Mouse (Mus musculus): ENCODE measurements at regions not wholly inside any gene's neighbourhood (a gene's known extent, or its start where the extent isn't known, plus 50 kb on each side); places are given as distances from the start of the nearest gene placed in this dataset.

DNA sequence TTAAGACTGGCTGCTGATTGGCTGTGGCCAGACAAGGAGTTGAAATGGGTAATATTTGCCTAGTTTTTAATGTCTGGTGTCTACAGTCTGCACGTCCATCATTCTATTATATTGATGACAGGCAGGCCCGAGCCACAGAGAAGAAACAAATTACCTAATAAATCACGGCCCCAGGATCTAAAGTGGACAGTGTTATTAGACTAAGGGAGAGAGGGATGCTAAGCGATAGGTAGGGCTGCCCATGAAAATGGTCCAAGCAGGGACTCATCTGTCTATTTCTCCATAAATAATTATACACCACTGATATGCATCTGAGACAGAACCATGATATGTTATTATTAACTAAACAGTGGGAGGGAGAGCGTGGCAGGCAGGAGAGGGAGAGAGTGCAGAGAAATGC is 114.1 kb upstream of the Tle3 start:
- no peak overlapping the region for H3K9ac ChIP-seq (ENCODE audit: low read depth, low read length)
- peaks cover 30% of the 10 kb centered on the region for H3K4me1 ChIP-seq (ENCODE audit: control insufficient read depth, insufficient read depth, low read length)
- H3K9me3 ChIP-seq (ENCODE audit: control insufficient read depth, low read length), result no peaks in the 10 kb centered on the region
- H3K4me3 ChIP-seq (ENCODE audit: low read depth, low read length), result no peak overlapping the region
- WGBS, result 60% methylated on average over 5 of the region's 5 CpGs
- H3K27ac ChIP-seq (replicated peaks; ENCODE audit: low read depth, low read length), result no peak overlapping the region
- no peaks in the 10 kb centered on the region for H3K27me3 ChIP-seq (replicated peaks; ENCODE audit: control insufficient read depth, insufficient read depth, low read length)
- H3K4me2 ChIP-seq (ENCODE audit: low read depth, low read length), result no peak overlapping the region
- no peaks in the 10 kb centered on the region for H3K36me3 ChIP-seq (ENCODE audit: control insufficient read depth, insufficient read depth, low read length)
- ATAC-seq (ENCODE audit: low read depth), result no peak
- no peak for DNase-seq (ENCODE audit: low spot score)

- no peaks in the 10 kb centered on the region for H3K9me3 ChIP-seq (ENCODE audit: control insufficient read depth, low read length)
- H3K4me2 ChIP-seq (ENCODE audit: low read depth, low read length), result no peak overlapping the region
- H3K4me3 ChIP-seq (ENCODE audit: low read depth, low read length), result no peak overlapping the region
- H3K27ac ChIP-seq (replicated peaks; ENCODE audit: low read depth, low read length), result no peak overlapping the region; the same call in 1 of the 2 replicates
- peaks cover 30% of the 10 kb centered on the region for H3K4me1 ChIP-seq (ENCODE audit: control insufficient read depth, insufficient read depth, low read length)
- peak; percentile 88 for DNase-seq (ENCODE audit: low spot score)
- ATAC-seq (ENCODE audit: low read depth), result peak; percentile 86
- H3K9ac ChIP-seq (ENCODE audit: low read depth, low read length), result no peak overlapping the region
- no peaks in the 10 kb centered on the region for H3K27me3 ChIP-seq (replicated peaks; ENCODE audit: control insufficient read depth, insufficient read depth, low read length)
- H3K36me3 ChIP-seq (ENCODE audit: control insufficient read depth, insufficient read depth, low read length), result no peaks in the 10 kb centered on the region
- 9% methylated on average over 7 of the region's 7 CpGs for WGBS
Observed at GRCm38 (mm10) chr9:61259421-61260174, 112.6 kb upstream of the Tle3 start.

DNA sequence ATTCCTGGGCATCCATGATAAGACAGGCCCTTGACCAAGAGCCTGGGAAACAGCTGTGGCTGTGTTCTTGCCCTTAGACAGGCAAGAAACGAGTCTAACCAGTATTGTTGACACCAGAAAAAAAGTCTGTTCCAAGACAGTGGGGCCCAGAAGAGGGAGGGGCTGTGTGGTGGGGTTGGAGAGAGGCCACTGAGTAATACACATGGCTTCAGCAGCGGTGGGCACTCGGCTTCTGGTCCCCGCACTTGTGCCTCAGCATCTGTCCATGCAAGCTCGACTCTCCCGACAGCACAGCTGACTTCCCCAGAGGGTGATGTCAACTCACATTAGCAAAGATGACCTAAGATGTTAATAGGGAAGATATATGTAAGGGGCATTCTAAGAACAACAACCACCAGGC is 110.9 kb upstream of the Tle3 start:
- peak; percentile 39; the same call in 1 of the 2 replicates for ATAC-seq (ENCODE audit: low read depth)
- H3K9ac ChIP-seq (ENCODE audit: low read depth, low read length), result no peak overlapping the region
- no peak overlapping the region for H3K4me2 ChIP-seq (ENCODE audit: low read depth, low read length)
- no peak overlapping the region for H3K27ac ChIP-seq (replicated peaks; ENCODE audit: low read depth, low read length)
- 44% methylated on average over 6 of the region's 6 CpGs for WGBS
- 0 out of 2 replicates have a peak, but pooled peaks cover 7% of the 10 kb centered on the region for H3K9me3 ChIP-seq (ENCODE audit: control insufficient read depth, low read length)
- H3K4me1 ChIP-seq (ENCODE audit: control insufficient read depth, insufficient read depth, low read length), result peaks cover 30% of the 10 kb centered on the region
- no peaks in the 10 kb centered on the region for H3K36me3 ChIP-seq (ENCODE audit: control insufficient read depth, insufficient read depth, low read length)
- H3K4me3 ChIP-seq (ENCODE audit: low read depth, low read length), result no peak overlapping the region
- peak; percentile 76 for DNase-seq (ENCODE audit: low spot score)
- H3K27me3 ChIP-seq (replicated peaks; ENCODE audit: control insufficient read depth, insufficient read depth, low read length), result no peaks in the 10 kb centered on the region

- no peaks in the 10 kb centered on the region for H3K27me3 ChIP-seq (replicated peaks; ENCODE audit: control insufficient read depth, insufficient read depth, low read length)
- no peak overlapping the region for H3K9ac ChIP-seq (ENCODE audit: low read depth, low read length)
- peaks cover 30% of the 10 kb centered on the region for H3K4me1 ChIP-seq (ENCODE audit: control insufficient read depth, insufficient read depth, low read length)
- ATAC-seq (ENCODE audit: low read depth) (peak; percentile 9; the same call in 1 of the 2 replicates), DNase-seq (ENCODE audit: low spot score) (peak; percentile 74)
- 19% methylated on average over 12 of the region's 12 CpGs for WGBS
- no peak overlapping the region for H3K4me3 ChIP-seq (ENCODE audit: low read depth, low read length)
- no peak overlapping the region for H3K27ac ChIP-seq (replicated peaks; ENCODE audit: low read depth, low read length)
- no peaks in the 10 kb centered on the region for H3K36me3 ChIP-seq (ENCODE audit: control insufficient read depth, insufficient read depth, low read length)
- H3K9me3 ChIP-seq (ENCODE audit: control insufficient read depth, low read length), result 0 out of 2 replicates have a peak, but pooled peaks cover 7% of the 10 kb centered on the region
- H3K4me2 ChIP-seq (ENCODE audit: low read depth, low read length), result no peak overlapping the region
Observed at GRCm38 (mm10) chr9:61261739-61262333, 110.3 kb upstream of the Tle3 start.

DNA sequence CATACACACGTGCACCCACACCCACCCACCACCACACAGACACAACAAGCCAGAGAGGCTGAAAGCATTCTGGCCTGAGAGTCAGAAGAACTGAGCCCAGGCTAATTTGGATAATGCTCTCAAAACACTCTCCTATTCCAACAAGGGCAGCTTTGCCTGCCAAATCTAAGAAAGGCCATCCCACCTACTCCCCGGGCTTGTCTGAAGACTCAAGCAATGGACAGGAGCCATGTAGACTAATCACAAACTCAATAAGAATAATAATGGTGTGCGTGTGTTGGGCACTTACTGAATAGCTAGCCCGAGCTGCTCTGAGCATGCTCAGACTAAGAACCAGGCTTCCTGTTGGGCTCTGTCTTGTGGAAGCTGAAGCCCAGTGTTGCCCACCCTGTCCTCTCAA is 108.8 kb upstream of the Tle3 start:
- no peaks in the 10 kb centered on the region for H3K27me3 ChIP-seq (replicated peaks; ENCODE audit: control insufficient read depth, insufficient read depth, low read length)
- ATAC-seq (ENCODE audit: low read depth) (no peak), DNase-seq (ENCODE audit: low spot score) (peak; percentile 59)
- H3K4me2 ChIP-seq (ENCODE audit: low read depth, low read length), result no peak overlapping the region
- no peak overlapping the region for H3K9ac ChIP-seq (ENCODE audit: low read depth, low read length)
- 78% methylated on average over 4 of the region's 4 CpGs for WGBS
- no peak overlapping the region for H3K27ac ChIP-seq (replicated peaks; ENCODE audit: low read depth, low read length)
- peaks cover 30% of the 10 kb centered on the region for H3K4me1 ChIP-seq (ENCODE audit: control insufficient read depth, insufficient read depth, low read length)
- H3K36me3 ChIP-seq (ENCODE audit: control insufficient read depth, insufficient read depth, low read length), result no peaks in the 10 kb centered on the region
- H3K4me3 ChIP-seq (ENCODE audit: low read depth, low read length), result no peak overlapping the region
- 0 out of 2 replicates have a peak, but pooled peaks cover 7% of the 10 kb centered on the region for H3K9me3 ChIP-seq (ENCODE audit: control insufficient read depth, low read length)

GRCm38 (mm10) chr9:61265466-61265865 is 106.7 kb upstream of the Tle3 start:
- Histone ChIP-seq H3K9ac (ENCODE audit: low read depth, low read length) (no peak overlapping the region), H3K27me3 (replicated peaks; ENCODE audit: control insufficient read depth, insufficient read depth, low read length) (no peaks in the 10 kb centered on the region), H3K4me2 (ENCODE audit: low read depth, low read length) (no peak overlapping the region), H3K36me3 (ENCODE audit: control insufficient read depth, insufficient read depth, low read length) (no peaks in the 10 kb centered on the region), H3K9me3 (ENCODE audit: control insufficient read depth, low read length) (0 out of 2 replicates have a peak, but pooled peaks cover 7% of the 10 kb centered on the region), H3K4me3 (ENCODE audit: low read depth, low read length) (no peak overlapping the region), H3K4me1 (ENCODE audit: control insufficient read depth, insufficient read depth, low read length) (peaks cover 19% of the 10 kb centered on the region), H3K27ac (replicated peaks; ENCODE audit: low read depth, low read length) (no peak overlapping the region)
- DNase-seq (ENCODE audit: low spot score) (no peak), ATAC-seq (ENCODE audit: low read depth) (no peak)
- WGBS, result 85% methylated on average over 5 of the region's 5 CpGs

GRCm38 (mm10) chr9:61266992-61267391 is 105.2 kb upstream of the Tle3 start:
- no peaks in the 10 kb centered on the region for H3K27me3 ChIP-seq (replicated peaks; ENCODE audit: control insufficient read depth, insufficient read depth, low read length)
- no peak overlapping the region for H3K9ac ChIP-seq (ENCODE audit: low read depth, low read length)
- no peak for DNase-seq (ENCODE audit: low spot score)
- no peak overlapping the region for H3K27ac ChIP-seq (replicated peaks; ENCODE audit: low read depth, low read length)
- ATAC-seq (ENCODE audit: low read depth), result no peak
- WGBS, result 75% methylated on average over 6 of the region's 6 CpGs
- no peak overlapping the region for H3K4me2 ChIP-seq (ENCODE audit: low read depth, low read length)
- H3K4me1 ChIP-seq (ENCODE audit: control insufficient read depth, insufficient read depth, low read length), result peaks cover 7% of the 10 kb centered on the region
- 0 out of 2 replicates have a peak, but pooled peaks cover 7% of the 10 kb centered on the region for H3K9me3 ChIP-seq (ENCODE audit: control insufficient read depth, low read length)
- no peak overlapping the region for H3K4me3 ChIP-seq (ENCODE audit: low read depth, low read length)
- H3K36me3 ChIP-seq (ENCODE audit: control insufficient read depth, insufficient read depth, low read length), result no peaks in the 10 kb centered on the region

DNA sequence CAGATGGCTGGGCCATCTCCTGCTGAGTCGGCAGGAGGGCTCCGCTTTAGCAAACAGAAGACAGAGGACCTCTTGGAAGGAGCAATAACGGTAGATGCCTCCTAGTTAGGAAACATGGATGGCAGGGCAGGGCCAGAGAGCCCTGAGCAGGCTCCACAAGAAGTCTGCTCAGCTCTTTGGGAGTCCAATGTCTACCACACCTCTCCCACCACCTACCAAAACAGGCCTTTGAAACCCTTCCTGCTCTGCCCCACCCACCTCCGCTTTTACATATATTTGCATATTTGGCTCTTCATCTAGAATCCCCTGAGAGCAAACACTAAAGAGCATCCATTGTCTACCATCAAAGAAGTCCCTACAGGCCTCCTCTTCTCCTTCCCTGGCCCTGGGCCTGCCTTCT is 104.6 kb upstream of the Tle3 start:
- DNase-seq (ENCODE audit: low spot score), result no peak
- ATAC-seq (ENCODE audit: low read depth), result no peak
- Histone ChIP-seq H3K27ac (replicated peaks; ENCODE audit: low read depth, low read length) (no peak overlapping the region), H3K9ac (ENCODE audit: low read depth, low read length) (no peak overlapping the region), H3K4me2 (ENCODE audit: low read depth, low read length) (no peak overlapping the region), H3K4me3 (ENCODE audit: low read depth, low read length) (no peak overlapping the region), H3K36me3 (ENCODE audit: control insufficient read depth, insufficient read depth, low read length) (no peaks in the 10 kb centered on the region), H3K27me3 (replicated peaks; ENCODE audit: control insufficient read depth, insufficient read depth, low read length) (no peaks in the 10 kb centered on the region), H3K9me3 (ENCODE audit: control insufficient read depth, low read length) (0 out of 2 replicates have a peak, but pooled peaks cover 7% of the 10 kb centered on the region), H3K4me1 (ENCODE audit: control insufficient read depth, insufficient read depth, low read length) (peaks cover 2% of the 10 kb centered on the region; the same call in 1 of the 2 replicates)
- WGBS, result 65% methylated on average over 4 of the region's 4 CpGs

All from embryonic facial prominence, embryonic 14.5 days (tissue).